Mouse (Mus musculus): ENCODE results near the gene Cux1.

DNA sequence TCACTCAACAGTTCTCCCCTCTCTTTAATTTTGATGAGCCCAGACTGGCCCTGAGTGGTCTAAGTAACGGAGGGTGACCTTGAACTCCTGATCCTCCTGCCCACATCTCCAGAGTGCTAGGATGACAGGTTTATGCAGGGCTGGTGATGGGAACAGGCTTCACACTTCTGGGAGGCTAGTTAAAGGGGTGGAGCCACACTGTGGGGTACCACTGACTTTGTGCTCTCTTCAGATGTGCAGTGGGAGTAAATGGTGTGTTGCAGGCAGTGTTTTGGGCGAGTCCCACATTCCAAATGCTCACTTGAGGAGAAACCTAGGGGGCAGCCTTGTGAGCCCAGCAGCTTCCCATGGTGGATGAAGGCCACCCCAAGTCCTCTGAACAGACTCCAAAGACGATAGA lies 21.2 kb upstream of the Cux1 start:
- TF ChIP-seq CTCF (IDR thresholded peaks at IDR 0.05; ENCODE audit: insufficient read depth, low read depth, low read length) (no peak), POLR2A (IDR thresholded peaks at IDR 0.05; ENCODE audit: insufficient read depth, low read depth, low read length) (no peak)

All from olfactory bulb, adult 2 months (tissue).